Mouse (Mus musculus) right cerebral cortex, postnatal 14 days (tissue): ENCODE results near the gene Mob3b.

ENCODE experiments used
- DNase-seq: peaks from one replicate; pipeline ENCODE4 v3.0.0; 2022

Gene Mob3b

DNA sequence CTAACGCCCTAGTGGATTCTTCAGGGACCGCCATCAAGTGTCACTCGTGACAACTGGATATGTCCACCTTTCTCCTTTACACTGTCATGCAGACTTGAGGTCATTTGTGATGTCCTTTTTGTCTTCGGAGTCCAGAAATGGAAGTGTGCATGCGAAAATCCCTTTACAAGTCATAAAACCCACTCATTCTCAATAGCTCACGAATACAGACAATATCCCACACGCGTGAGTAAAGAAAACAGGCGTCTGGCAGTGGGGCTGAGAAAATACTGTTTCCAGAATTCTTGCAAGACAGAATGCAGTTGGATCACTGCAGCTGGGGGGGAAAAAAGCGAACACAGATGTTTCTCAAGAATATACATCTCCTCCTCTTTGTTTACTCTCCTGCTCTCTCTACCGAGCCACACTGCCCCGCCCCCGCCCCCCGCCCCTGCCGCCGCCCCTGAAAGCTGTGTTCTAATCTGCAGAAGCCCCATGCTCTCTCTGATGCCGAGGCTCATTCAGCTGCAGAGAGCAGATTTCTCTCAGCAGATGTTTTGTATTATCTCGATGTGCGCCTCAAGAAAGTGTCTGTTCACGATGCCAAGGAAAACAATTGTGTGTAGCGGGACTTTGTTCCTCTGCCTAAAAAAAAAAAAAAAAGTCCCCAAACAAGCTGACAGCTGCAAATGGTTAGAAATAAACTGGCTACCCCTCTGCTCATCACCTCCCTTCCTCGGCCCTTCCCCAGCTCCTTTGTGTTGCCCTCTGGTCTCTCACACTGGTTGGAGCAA is 164.2 kb downstream of the Mob3b start:
- no peak for DNase-seq

DNA sequence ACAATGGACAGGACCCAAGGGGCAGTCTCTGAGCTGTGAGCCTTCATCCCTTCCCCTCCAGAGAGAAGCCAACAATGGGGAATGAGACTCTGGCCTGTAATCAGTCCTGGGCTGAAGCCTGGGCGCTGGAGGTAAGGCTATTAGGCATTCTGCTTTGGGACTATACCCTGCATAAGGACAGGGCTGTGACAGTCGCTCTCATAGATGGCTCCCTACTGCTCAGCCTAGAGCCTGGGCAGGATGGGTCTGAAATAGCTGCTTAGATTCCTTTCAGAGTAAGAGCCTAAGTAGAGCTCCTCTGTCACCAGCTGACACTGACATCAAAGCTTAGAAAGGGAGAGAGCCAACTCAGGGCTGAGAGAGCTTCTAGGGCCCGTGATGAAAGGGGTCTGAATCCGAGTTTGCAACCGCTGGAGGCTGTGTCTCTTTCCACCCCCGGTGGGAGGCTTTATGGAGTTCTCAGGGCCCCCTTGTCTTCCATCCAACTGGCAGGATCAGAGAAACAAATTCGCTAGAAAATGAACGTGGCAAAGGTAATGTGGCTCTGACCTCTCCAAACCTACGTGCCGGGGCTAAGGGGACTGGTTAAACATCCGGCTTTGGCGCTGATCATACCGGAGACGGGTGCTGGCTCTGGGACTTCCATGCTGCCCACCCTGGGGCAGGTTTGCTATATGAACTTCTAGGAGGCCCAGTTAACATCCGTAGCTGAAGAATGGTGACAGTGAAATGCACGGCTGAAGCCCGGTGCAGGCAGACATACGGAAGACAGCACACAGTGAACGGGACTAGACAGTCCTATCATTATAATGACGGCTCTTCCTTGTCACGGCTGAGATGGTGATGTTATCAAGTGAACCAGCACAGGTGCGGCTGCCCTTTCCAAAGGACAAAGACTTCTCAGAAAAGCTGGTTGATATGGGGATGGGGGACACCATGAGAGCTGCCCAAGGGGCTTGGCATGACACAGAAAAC is 165.1 kb downstream of the Mob3b start:
- DNase-seq, result no peak

DNA sequence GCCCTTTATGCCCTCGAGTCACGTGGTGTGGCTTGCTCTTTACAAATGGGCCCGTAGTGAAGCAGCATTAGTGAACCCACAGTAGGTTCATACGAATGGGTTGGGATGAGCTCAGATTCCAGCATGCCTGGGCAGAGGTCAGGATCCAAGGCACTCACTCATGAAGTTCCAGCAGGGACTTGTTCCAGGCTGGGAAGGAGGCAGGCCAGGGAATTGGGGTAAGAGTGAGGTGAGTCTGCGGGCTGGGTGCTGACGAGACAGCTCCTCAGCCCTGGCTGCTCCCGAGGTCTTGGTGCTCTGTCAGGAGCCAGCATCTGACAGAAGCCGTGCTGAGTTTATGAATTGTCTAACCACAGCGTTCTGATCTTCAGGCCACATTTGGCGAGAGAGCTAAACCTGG is 166.2 kb downstream of the Mob3b start:
- DNase-seq, result no peak

DNA sequence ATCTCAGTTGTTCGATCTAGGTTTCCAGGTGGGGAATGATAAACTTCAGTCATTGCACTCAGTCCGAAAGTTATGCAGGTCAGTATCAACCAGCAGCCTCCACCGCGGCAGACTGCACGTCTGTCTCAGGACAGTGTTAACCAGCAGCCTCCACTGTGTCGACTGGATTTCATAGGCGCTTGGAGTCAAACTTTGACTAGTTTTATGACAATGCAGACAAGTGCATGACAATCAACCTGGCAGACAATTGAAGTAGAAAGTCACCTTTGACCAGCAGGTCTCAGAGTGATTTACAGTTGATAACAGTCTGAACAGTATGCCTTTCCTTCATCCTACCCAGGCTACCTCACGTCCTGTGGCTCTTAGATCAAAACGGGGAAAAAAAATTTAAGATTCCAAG is 166.6 kb downstream of the Mob3b start:
- no peak for DNase-seq

DNA sequence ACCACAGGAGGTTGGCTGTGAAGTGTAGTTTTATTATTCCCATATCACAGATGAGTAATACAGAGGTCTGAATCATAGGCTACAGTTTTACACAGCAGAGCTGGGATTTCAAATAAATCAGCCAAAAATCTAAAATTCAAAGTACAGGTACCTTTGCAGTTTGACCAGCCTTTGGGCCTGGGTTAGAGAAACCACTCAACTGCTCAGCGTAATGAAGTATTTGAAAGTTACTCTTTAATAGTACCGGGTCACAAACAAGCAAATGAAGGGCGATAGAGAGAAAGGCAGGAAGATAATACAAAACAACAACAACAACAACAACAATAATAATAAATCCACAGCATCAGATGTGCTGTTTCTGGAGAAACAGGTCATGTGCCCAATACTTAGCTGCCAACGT is 169.7 kb downstream of the Mob3b start:
- no peak for DNase-seq

DNA sequence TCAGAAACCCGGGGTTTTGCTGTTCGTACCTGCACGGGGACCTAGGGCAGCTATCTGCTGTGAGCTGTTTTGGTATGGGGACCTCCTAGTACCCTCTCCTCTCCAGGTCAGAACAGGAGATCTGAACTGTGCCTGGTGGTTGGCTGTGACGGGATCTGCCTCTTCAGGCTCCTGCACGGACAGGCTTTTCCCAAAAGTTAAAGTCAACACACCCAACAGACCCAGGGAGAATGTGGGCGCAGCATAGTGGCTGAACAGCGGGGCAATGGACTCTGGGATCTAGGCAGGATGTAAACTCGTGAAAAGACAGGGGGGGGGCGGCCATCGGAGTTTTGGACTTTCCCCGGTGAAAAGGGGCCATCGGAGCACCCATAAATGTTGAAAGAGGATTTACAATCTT is 170.2 kb downstream of the Mob3b start:
- DNase-seq, result no peak

DNA sequence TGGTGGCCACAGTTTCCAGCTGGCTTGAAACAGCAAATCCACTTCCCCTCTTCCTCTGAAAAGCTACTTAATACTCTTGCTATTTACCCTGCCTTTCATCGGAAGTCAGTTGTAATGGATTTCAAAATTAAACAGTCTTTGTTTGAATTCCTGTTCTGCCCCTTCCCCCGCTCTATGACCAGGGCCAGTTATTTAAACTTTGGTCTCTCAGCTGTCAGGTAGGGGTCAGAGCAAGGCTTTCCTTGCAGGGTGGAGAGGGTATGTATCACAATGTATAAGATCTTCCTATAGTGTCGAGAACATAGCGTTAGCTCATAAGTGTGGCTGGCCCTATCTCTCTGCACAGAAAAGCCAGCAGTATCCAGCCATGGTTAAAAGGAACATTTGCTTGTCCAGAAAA is 170.6 kb downstream of the Mob3b start:
- no peak for DNase-seq

DNA sequence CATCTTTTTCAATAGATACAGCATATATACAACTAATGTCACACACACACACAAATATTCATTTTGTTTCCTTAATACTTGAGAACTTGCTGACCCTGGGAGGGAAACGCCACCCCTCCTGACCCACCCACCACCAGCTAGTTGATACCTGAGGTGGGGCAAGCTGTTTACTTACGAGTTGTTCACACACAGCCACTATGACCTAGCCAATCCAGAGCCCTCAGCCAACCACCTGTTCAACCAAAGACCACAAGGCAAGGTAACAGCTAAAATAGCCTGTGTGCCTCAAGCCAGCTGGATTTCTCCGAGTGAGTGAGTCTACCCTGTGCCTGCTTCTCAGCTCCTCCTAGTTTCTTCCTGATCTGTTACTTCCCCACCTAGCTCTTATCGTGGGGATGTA is 172.9 kb downstream of the Mob3b start:
- no peak for DNase-seq

DNA sequence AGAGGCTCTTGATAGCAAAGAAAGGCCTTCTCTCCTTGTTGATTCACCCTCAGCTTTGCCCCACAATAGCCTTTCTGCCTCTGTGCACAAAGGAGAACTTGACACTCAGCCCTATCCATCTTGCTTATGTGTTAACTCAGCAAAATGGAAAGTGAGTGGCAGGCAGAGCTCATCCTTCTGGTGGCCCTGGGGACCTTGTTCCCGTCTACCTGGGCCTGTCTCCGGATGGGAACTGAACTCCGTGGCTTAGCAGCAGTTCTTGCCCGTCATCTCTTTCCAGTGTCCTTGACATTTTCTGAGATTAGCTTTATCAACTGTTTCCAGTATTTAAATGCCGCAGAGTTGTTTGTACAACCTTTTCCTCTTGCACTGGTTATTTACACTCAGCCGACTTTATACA is 173.8 kb downstream of the Mob3b start:
- DNase-seq, result no peak

DNA sequence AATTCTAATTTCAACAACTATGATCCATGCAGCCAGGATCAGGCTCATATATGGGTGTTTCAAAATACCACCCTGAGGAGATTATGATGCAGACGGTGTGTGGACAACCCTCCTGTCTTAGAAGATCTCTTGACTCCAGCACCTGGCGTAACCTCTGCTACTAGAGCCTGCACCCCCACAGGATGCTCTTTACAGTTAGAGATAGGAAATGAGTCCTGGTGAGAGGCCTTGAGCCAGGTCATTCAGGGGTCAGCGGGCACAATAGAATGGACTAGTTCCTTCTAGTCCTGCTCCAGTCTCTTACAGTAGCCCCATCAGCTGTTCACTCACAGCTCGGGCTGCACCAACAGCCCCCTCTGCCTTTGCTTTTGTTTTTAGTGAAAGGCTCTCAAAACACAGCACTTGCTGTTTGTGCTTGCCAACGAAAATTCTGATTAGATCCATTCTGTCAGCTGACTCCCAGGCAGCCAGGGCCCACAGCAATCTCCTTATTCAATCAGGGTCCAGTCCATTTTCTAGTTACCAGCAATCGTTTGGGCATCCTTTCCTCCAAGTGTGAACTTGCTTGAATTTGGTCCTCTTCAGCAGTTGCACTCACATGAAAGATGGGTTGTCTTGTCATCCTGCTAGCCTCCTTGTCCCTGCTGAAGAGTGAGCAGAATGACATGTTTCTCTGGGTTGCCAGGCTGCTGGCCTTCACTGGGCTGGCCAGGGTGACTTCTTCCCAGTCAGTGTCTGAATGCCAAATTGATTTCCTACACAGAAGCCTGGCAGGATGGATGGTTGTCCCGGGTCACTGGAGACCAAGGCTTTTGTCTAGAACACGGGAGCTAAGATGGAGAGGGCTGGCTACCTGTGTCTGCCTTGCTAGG is 175.7 kb downstream of the Mob3b start:
- DNase-seq, result no peak

DNA sequence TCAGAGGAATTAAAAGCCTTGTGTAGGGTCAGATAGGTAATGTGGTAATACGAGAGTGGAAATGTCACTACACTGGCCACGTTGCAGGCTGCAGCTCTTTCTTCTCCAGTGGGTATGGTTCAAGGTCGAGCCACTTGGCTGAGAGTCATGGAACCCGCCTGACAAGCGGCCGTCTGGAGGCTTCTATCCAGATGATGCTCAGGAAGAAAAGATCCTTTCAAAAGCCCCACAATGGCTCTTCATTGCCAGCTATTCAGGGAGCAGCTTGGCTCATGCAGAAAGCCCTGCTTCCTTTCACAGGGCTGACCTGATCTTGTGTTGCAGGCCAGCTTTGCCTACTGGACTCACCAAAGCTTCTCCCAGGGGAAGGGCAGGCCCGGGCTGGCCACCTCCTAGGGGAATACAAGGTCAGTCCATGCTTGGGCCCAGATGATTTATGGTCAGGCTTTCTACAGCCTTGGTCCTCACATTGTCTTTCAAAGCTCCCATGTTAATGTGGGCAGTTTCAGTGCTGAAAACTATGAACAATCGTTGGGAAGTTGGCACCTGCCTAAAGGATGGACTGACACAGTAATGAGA is 176.7 kb downstream of the Mob3b start:
- DNase-seq, result no peak

DNA sequence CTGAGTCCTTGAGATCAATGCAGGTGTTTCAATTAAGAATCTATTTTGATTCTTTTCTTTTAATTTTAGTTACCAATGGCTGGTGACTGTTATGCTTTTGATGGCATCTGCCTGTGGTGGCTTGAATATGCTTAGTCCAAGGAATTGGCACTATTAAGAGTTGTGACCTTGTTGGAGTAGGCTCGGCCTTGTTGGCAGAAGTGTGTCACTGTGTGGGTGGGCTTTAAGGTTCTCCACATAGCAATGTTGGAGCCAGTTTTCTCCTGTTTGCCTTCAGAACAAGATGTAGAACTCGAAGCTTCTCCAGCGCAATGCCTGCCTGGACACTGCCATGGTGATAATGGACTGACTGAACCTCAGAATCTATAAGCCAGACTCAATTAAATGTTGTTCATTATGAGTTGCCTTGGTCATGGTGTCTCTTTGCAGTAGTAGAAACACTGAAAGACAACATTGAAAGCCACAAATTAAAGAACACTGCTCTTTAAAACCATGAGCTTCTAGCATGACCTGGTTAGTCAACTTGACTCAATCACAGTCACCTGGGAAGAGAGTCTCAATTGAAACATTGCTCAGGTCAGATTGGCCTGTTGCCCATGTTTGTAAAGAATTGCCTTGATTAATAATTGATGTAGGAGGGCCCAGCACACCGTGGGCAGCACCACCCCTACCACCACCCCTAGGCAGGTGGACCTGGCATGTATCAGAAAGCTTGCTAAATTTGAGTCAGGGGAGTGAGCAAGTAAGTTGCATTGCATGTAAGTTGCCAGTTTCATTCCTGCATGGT is 180.2 kb downstream of the Mob3b start:
- DNase-seq, result no peak

DNA sequence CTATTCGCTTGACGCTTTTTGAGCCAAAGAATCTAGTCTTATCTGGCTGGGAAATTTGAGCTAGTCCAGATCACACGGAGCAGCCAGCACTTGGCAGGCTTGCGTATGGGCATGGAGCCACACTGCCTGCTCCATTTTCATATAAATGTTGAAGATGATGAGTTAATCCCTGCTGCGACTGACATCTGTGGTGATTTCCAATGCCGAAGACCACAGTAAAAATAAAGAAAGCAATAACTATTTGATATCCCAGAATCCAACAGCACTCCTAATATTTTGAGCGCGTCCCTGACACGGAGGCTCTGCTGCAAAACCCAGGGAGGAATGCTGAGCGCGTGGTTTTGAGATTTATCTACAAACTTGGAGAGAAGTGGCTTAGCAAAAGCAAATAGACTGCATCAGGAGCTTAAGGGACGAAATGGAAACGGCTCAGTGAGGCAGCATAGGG is 180.9 kb downstream of the Mob3b start:
- peak; percentile 43 for DNase-seq

DNA sequence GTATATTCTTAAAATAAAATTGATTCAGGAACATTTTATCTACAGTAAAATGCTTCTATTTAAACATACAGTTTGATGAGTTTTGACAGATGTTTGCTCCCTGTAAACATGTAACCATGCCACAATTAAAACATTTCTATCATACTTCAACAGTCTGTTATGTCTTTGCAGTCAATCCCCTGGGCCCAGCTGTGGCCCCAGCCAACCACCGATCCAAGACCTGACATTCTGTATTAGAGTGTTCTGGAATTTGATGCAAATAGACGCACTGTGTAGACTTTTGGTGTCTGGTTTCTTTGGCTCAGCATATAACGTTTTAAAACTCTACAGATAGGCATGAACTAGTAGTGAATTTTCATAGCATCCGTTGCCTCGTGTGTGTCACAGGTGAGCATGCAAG is 182.5 kb downstream of the Mob3b start:
- no peak for DNase-seq

DNA sequence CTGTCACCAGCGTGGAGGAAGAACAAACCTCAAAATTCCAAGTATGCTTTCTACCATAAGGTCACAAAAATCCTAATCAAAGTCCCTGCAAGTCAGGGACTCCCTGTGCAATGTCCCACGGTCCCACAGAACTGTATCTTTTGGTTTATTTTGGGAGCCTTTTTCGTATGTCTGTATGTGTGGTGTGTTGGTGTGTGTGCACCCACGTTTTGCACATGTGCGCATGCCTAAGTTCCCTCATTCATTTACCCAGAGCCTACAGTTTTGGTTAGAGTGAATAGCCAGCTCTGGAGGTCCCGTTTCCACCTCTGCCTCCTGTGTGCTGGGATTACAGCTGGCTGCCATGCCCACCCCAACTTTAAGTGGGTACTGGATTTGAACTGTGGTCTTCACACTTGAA is 189.7 kb downstream of the Mob3b start:
- DNase-seq, result no peak

DNA sequence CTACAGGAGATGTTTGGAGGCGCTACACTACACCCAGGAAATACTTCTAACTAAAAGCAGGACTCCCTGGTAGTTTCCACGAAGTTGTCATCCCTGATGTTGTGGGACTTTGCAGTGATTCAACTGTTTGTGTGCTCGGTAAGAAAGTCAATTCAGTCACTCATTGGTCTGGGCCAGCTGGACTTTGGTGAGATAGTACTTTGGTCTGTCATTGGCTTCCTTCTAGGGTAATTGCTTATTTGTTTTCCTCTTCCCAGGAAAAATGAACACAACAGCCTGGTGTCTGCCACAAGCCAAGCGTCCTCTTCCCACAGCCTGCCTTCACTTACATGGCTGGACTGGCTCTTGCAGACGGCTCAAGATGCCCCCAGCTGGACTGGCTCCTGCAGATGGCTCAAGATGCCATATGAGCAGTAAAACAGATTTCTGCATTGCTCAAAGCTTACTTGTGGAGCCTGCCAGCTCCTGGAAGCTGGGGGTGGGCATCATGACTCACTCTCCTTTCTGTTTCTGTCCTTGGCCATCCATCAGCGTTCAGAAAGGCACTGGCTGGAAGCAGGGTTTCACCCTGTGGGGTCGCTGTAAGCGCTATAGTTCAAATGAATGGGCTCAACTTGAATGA is 190.8 kb downstream of the Mob3b start:
- peak; percentile 44 for DNase-seq

DNA sequence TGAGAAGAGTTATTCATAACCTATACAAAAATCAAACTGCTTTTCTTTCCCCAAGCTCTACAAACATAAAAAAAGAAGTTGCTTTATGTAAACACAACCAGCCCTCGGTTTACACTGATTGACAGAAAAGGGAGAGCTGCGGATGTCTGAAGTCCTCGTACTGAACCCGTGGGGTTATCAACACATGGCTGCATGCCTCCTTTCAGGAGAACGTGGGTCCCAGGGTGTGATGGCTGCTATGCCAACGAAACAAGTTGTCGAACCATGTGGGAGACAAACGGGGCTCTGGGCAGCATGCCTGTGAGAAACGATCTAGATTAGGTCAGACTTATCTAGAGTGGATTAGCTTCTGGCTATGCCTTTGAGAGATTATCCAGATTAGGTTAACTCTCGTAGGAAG is 192.4 kb downstream of the Mob3b start:
- DNase-seq, result peak; percentile 21

DNA sequence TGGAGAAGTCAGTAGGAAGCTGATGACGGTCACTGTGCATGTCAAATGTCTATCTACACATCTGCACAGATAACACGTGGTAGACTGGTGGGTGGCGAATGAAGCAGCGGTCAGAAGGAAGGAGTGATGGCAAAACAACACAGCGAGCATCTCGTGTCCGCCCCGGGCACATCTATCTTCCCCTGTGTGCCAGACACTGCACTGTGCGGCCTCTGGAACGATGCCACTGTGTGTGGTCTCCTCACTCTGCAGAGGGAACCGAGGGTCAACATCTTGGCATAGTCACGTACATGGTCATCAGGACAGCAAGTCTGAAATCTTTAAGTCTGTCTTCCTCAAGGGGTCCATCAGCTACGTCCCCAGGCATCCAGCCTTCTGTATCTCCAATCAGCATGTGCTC is 193.3 kb downstream of the Mob3b start:
- no peak for DNase-seq

DNA sequence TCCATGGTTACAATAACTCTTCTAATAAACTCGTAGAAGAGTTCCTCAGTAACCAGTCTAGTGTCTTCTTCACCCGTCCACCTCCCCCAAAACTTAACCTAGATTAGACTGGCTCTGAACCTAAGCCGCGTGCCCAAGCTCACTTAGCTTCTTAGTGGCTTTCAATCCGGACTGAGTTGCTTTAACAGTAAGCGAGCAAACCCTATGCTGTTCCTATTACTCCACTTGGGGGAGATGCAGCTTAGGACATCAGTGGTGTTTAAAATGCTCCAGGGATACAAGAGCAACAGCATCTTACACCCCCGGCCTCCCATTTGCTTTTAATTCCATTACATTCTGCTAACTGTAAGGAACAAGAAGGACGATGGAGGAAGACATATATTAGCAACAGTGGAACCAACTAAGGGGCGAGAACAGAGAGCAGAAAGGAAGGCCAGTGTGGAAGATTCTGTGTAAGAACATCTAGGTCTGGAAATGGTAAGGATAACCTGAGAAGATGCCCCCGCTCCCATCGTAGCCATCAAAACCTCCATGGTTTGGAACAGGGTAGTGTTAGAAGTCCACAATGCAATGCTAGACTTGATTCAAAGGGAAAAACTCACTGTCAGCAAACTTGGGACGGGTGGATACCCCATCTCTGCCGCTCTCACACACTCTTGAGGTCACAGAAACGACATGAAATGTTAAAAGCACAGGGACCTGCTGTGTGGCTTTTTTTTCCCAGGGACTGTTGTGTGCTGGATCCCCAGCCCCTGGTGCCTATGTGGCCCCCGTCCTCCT is 196.3 kb downstream of the Mob3b start:
- DNase-seq, result peak; percentile 19

DNA sequence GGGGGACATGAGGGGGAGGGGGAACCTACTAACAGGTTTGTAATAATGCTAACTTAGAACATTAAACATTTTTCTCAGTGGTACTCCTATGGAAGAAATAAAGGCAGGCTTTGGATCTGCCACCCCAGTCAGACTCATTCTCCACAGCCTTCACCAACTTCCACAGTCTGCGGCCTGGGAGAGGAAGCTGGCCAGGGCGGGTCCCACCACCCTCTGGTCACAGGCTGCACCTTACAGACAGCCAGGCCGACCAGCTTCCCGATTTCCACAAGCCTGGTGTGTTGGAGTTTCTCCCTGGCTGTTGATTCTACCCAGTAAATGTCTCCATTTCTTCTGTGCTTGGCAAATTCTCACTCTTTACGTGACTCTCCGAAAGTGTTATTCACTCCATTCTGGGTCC is 197.8 kb downstream of the Mob3b start:
- no peak for DNase-seq
